Mouse (Mus musculus): ENCODE results near the gene 4930523C07Rik.

The 4930523C07Rik gene

GRCm38 (mm10) chr1:160044237-160045021 lies at the start of gene 4930523C07Rik:
4930523C07Rik (plus strand) TSS chr1:160044382.
- DNase-seq (ENCODE audit: low spot score in 2 of 2): no peak

- DNase-seq (ENCODE audit: low spot score in 2 of 2): no peak
These were observed 46.9 kb upstream of the 4930523C07Rik start for GRCm38 (mm10) chr1:159997329-159997728.

DNA sequence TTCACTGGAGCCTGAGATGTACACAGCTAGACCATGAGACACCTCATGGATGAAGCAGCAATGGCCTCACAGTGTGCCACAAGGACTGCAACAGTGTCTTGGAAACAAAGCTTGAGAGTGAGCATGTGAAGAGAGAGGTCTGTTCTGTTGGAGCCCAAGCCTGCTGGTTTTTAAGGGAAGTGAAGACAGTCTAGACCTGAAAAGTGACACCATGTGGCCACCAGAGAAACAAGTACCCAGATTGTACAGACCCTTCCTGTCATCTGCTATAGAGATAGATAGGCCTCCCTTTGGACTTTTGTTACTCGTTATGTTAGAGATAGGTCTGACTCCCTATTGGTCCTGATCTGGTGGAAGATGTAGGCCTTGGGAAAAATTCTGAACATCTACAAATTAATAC lies 45.8 kb upstream of the 4930523C07Rik start:
- DNase-seq (ENCODE audit: low spot score in 2 of 2): no peak

DNA sequence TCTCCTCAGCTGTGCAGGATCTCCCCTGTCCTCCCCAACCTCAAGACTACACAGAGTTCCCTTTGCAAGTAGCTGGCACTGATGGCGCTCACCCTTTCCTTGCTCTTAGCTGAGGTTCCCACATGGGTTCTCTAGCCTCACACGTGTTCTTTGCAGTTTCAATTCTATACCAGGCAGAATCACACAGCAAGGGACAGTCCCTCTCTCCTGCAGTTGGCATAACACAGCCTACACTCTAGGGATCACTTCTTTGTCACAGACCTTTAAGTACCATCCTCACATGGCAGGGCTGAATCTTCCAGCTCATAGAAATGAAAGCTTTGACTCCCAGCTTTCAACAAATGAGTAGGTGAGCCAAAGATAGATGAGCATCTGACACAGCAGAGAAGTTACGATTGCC lies 45.0 kb upstream of the 4930523C07Rik start:
- no peak for DNase-seq (ENCODE audit: low spot score in 2 of 2)

DNA sequence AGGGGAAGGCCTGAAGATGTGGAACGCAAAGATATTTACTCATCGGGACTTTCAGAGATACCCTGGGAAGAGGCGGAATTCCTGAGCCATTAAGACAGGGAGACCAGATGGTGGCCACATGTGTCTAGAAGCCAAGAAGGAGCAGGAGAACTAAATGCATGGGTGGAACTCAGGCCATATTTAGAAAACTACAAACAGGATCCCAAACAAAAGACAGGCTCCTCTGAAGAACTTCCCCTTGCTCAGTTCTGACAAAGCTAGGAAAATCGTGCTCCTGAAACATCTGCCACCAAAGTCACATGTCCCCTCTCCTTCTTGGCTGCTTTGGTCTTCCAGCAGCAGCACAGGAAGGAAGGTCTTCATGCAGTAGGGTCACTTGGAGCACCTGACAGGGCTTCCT lies 38.9 kb upstream of the 4930523C07Rik start:
- DNase-seq (ENCODE audit: low spot score in 2 of 2): no peak

- no peak for DNase-seq (ENCODE audit: low spot score in 2 of 2)
These were observed 37.1 kb upstream of the 4930523C07Rik start for GRCm38 (mm10) chr1:160006919-160007588.

DNA sequence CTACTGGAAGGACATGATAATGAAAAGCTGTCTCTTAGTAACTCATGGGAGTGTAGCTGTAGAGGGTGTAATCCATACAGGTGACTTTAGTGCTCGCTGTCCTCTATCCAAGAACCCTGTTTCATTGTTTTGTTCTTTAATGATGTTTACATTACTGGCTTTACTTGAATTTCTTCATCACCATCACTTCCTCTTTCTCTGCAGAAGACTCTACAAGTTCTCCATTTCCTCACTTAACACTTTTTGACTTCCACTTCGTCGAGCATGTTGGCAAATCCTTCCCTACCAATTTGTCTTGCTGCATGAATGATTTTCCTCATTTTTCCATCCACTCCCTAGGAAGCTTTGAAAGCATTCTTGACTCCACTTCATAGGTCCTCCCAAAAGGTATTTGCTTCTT lies 31.1 kb upstream of the 4930523C07Rik start:
- no peak for DNase-seq (ENCODE audit: low spot score in 2 of 2)

DNA sequence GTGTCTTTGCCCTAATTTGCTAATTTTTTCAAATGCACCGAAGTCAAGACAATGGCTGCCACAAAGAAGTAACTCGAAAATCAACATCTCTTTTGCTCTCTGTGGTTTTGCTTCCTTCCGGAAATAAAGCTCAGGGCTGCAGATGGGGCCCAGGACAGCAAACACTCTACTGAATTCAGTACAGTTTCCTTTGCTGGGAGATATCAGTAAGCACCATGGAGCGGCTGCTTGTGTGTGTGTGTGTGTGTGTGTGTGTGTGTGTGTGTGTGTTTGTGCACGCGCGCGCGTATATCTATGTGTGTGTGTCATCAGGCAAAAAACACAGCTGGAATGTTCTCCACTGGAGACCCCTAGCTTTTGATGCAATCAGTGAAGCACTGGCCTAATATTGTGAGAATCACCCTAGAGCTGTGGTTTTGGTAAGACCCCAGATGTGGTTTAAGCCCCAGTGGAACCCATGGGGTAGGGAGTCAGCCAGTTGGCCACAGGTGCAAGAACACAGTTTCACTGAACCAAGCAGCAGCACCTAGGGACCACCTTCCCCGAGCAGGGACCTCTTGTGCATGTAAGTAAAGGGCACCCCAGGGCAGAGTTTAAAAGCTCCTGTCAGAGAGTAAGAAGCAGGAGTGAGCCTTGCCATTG lies 19.7 kb upstream of the 4930523C07Rik start:
- no peak for DNase-seq (ENCODE audit: low spot score in 2 of 2)

DNA sequence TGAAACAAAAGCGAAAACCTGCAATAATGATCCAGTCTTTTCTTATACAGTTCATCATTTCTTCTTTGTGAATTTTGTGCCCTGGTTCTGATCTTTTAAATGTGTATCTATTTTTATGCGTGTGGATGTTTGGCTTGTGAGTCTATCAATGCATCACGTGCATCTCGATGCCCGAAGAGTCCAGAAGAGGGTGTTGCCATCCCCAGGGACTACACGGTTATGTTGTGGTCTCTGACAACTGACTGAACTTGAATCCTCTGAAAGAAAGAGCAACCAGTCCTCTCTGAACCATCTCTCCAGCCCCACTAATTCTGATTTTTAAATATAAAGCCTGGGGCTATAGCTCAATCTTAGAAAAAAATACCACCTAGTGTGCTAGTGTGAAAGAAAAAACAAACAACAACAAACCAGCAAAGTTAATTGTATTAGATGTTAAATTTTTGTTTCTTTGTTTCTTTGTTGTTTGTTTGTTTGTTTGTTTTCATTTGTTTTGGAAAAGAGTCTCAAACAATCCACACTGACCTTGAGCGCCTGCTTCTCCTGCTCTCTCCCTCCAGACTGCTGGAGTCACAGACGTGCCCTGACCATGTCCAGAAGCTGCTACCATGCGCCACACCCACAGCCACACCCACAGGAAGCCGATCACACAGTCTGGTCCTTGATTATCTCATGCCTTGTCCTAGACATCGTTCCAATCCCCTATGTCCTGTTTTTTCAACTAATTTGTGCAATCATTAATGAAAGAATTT lies 18.9 kb upstream of the 4930523C07Rik start:
- no peak for DNase-seq (ENCODE audit: low spot score in 2 of 2)

DNA sequence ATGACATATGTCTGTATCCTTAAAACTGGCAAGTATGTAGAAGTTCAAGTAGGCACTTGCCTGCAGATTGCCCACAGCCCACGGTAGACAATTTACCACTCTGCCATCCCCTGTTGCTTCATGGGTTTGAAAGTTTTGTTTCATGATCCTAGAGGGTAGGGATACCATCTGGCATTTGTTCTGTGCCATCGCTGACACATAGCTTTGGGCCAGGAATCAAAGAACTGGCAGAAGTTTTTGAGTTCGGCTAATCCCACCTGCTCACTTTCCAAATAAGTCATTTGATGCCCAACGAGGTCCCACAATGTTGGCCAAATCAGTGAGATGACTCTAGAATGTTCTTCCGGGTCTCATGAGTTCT lies 18.3 kb upstream of the 4930523C07Rik start:
- no peak for DNase-seq (ENCODE audit: low spot score in 2 of 2)

DNA sequence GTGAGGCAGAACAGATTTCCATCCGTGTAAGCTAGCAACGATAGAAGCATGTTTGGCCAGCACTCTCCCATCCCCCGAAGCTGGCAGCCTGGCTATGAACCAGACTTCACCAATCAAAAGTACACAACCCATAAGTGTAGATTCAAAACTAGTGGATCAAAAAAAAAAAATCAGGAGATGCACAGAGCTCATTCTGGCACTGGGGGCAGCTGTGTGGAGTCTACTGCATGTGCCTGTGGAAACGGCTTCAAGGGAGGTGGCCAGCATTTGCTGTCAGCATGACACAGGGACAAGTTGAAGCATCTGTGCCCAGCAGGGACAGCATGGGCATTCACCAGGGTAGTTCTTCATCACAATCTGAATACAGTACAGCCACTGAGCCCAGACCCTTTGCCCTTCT lies 16.2 kb upstream of the 4930523C07Rik start:
- DNase-seq (ENCODE audit: low spot score in 2 of 2): no peak

DNA sequence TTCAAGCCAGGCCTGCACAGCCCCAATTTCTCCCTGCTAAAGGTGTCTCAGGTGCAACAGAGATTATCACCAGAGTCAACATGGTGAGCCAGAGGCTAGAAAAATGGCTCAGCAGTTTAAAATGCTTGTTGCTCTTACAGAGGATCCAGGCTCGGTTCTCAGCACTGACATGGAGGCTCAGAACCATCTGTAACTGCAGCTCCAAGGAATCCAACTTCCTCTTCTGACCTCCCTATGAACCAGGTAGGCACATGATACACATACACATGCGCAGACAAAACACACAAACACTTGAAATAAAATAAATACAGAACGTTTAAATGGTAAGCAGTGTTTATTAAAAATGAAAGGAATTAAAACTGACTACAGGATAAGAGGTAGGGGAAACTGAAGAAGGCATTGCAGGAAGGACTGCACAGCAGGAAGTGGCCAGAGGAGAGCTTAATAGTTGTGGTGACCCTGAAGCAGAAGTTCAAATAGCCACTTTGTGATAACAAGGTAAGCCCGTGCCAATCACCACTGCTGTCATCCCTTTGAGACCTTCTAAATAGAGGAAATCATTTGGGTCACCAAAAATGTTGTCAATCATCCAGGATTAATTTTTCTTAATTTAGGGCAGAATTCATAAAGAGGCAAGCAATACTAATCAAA lies 10.1 kb upstream of the 4930523C07Rik start:
- DNase-seq (ENCODE audit: low spot score in 2 of 2): no peak

GRCm38 (mm10) chr1:160035561-160035960 lies 8.6 kb upstream of the 4930523C07Rik start:
- no peak for DNase-seq (ENCODE audit: low spot score in 2 of 2)

- DNase-seq (ENCODE audit: low spot score in 2 of 2): no peak
These were observed 7.1 kb upstream of the 4930523C07Rik start for GRCm38 (mm10) chr1:160036996-160037521.

DNA sequence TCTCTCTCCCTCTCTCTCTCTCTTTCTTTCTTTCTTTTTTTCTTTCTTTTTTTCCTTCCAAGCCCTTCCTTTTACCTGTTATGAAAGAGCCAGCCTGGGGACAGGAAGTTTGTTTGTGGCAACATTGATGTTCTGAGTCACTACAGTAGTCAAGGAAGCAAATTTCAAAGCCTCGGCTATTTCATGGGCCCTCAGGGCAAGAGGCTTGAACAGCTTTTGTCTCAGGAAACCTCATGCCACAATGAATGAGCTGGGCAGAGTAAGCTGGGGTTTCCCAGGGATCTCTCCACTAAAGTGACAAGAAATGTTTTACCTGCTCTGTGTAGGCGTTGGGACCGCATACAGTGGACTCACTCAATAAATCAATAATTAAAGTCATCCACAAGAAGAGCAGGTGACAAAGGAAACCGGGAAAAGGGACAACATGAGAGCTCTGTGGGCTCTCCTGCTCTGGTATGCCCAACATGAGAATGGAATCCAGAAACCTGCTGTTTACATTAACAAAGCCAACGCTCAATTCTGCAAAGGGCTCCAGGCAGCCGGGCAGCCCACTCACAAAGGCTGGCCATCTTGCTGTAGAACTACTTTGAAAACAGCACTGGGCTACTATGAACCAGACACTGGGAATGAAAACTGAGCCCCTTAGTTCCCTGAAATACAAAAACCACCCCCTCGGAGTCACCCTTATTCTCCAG lies 4.1 kb upstream of the 4930523C07Rik start:
- no peak for DNase-seq (ENCODE audit: low spot score in 2 of 2)

GRCm38 (mm10) chr1:160041264-160041775 lies 2.9 kb upstream of the 4930523C07Rik start:
- no peak for DNase-seq (ENCODE audit: low spot score in 2 of 2)

DNA sequence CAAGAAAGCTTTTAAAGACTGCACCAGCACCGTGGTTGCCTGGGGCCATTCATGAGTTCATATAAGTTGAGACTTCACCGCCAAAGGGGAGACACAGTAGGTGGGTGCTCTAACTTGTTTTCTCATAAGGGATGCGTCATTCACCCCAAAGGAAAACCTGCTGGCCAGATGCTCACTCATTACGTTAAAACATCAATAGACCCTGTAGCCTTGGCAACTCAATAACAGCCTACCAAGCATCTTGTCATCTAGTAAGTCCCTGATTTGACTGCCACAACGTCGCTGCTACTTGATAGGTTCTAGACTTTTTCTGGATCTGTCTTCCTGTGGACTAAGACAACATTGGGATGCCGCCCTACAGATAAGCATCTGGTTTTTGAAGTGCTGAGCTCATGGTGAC lies 1.8 kb upstream of the 4930523C07Rik start:
- no peak for DNase-seq (ENCODE audit: low spot score in 2 of 2)

DNA sequence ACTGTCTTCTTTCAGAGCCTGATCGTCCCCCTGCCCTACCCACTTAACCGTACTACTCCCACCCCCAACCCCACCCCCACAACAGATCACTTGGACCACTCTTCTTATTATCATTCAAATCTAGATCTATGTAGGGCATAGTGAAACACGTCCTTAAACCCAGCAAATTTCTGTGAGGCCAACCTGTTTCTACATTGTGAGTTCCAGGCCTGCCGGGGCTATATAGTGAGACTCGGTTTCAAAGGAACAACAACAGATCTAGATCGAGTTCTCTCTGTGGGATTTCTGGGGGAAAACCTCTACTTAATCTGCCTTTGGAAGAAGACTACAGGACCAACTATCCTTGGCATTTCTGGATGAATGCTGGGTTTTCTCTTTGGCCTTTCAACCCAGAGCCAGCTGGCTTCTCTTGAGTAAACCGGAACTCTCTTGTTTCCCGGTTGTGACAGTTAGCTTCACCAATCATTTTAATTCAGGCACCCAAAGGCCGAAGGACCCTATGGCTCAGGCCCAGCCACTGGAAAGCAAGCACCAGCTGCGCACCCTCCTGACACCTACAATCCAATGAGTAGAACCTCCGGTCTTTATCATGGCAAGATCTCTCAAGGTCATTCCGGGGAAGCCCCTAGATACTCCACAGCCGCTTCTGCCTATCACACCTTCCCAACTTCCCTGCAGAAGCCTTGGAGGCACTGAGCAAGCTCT lies 759 bp upstream of the 4930523C07Rik start:
- DNase-seq (ENCODE audit: low spot score in 2 of 2): no peak

- DNase-seq (ENCODE audit: low spot score in 2 of 2): no peak
These were observed 1.0 kb downstream of the 4930523C07Rik start for GRCm38 (mm10) chr1:160045056-160045715.
